Mouse (Mus musculus): ENCODE results near the gene Cstad.

- no peak for TF ChIP-seq CTCF (IDR thresholded peaks at IDR 0.05; ENCODE audit: control insufficient read depth, insufficient read depth, insufficient read length)
- no peak for TF ChIP-seq USF1 (IDR thresholded peaks at IDR 0.05; ENCODE audit: low read depth)
- no peak for TF ChIP-seq MAX (IDR thresholded peaks at IDR 0.05)
- no peak for TF ChIP-seq FOSL1 (IDR thresholded peaks at IDR 0.05; ENCODE audit: insufficient read depth, low read length, poor library complexity, severe bottlenecking)
- no peak for TF ChIP-seq MYOG (IDR thresholded peaks at IDR 0.05; ENCODE audit: control insufficient read depth, extremely low read depth, insufficient read length)
Observed at GRCm38 (mm10) chr2:30629038-30629761, 34.4 kb downstream of the Cstad start.

All from C2C12 (cell line).